Mouse (Mus musculus): ENCODE measurements at regions not wholly inside any gene's neighbourhood (a gene's known extent, or its start where the extent isn't known, plus 50 kb on each side); places are given as distances from the start of the nearest gene placed in this dataset.
"Not testable (repeated sequence)": the region's sequence is repeated elsewhere in the genome, so short reads cannot be mapped to it uniquely, and the experiment has no call there.

GRCm38 (mm10) chr10:66640890-66641847 lies 454.8 kb upstream of the Jmjd1c start:
- Histone ChIP-seq H3K4me2 (ENCODE audit: low read depth, low read length) (peak overlapping the region; percentile 40), H3K4me1 (ENCODE audit: insufficient read depth, low read length) (no peaks in the 10 kb centered on the region; the same call in 1 of the 2 replicates), H3K9ac (replicated peaks; ENCODE audit: low read length) (no peak overlapping the region), H3K27ac (peak overlapping the region; percentile 41; the same call in 1 of the 2 replicates), H3K27me3 (ENCODE audit: insufficient read depth, low read length) (no peaks in the 10 kb centered on the region), H3K4me3 (ENCODE audit: low read length) (no peak overlapping the region), H3K36me3 (ENCODE audit: insufficient read depth, low read length) (no peaks in the 10 kb centered on the region), H3K9me3 (ENCODE audit: low read length) (no peaks in the 10 kb centered on the region)
- no peak for TF ChIP-seq CTCF (IDR thresholded peaks at IDR 0.05; ENCODE audit: low read depth)
- ATAC-seq (peak; percentile 80), DNase-seq (ENCODE audit: low spot score) (peak; percentile 75)
- 36% methylated on average over 24 of the region's 24 CpGs for WGBS

DNA sequence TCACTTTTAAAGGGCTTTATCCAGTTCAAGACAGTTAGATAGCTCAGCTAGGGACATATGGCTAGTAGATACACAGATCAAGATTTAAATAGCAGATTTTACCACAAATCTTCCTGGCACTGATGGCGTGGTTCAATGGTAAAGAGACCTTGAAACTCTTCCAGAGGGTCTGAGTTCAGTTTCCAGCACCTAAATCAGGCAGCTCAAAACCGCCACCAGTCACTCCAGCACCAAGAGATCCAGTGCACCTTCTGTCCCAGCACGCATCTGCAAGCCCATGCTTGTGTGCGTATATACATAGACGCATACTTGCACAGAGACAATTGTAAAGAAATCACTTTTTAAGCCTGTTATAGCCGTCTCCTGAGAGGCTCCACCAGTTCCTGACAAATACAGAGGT lies 454.0 kb upstream of the Jmjd1c start:
- H3K4me1 ChIP-seq (ENCODE audit: insufficient read depth, low read length) = no peaks in the 10 kb centered on the region; the same call in 1 of the 2 replicates
- no peak overlapping the region for H3K9ac ChIP-seq (replicated peaks; ENCODE audit: low read length)
- 88% methylated on average over 6 of the region's 6 CpGs for WGBS
- H3K4me3 ChIP-seq (ENCODE audit: low read length) = no peak overlapping the region
- H3K27me3 ChIP-seq (ENCODE audit: insufficient read depth, low read length) = no peaks in the 10 kb centered on the region
- no peak overlapping the region for H3K4me2 ChIP-seq (ENCODE audit: low read depth, low read length)
- no peak for TF ChIP-seq CTCF (IDR thresholded peaks at IDR 0.05; ENCODE audit: low read depth)
- ATAC-seq (no peak), DNase-seq (ENCODE audit: low spot score) (no peak)
- no peaks in the 10 kb centered on the region for H3K9me3 ChIP-seq (ENCODE audit: low read length)
- no peak overlapping the region for H3K27ac ChIP-seq
- H3K36me3 ChIP-seq (ENCODE audit: insufficient read depth, low read length) = no peaks in the 10 kb centered on the region

DNA sequence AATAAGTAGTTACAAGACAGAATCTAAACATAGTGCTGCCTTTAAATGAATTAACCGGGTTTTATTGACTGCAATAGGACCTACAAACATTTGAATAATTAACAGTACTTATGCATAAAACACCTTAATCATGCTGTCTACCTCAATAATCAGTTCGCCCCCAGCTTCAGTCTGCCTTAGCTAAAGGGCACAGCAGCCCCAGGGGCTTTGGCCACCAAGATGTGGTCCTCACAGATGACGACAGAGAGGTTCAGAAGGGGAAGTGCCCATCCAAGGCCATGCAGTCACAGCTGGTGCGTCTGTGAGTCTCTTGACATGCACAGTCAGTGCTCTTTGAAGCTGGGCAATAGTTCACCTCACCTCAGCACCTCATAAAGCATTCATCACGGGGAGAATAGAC lies 452.8 kb upstream of the Jmjd1c start:
- ATAC-seq (no peak), DNase-seq (ENCODE audit: low spot score) (no peak)
- no peaks in the 10 kb centered on the region; the same call in 1 of the 2 replicates for H3K4me1 ChIP-seq (ENCODE audit: insufficient read depth, low read length)
- H3K9ac ChIP-seq (replicated peaks; ENCODE audit: low read length) = no peak overlapping the region
- H3K4me2 ChIP-seq (ENCODE audit: low read depth, low read length) = no peak overlapping the region
- H3K27ac ChIP-seq = no peak overlapping the region
- WGBS = 61% methylated on average over 5 of the region's 5 CpGs
- H3K27me3 ChIP-seq (ENCODE audit: insufficient read depth, low read length) = no peaks in the 10 kb centered on the region
- H3K9me3 ChIP-seq (ENCODE audit: low read length) = no peaks in the 10 kb centered on the region
- no peak overlapping the region for H3K4me3 ChIP-seq (ENCODE audit: low read length)
- no peak for TF ChIP-seq CTCF (IDR thresholded peaks at IDR 0.05; ENCODE audit: low read depth)
- no peaks in the 10 kb centered on the region for H3K36me3 ChIP-seq (ENCODE audit: insufficient read depth, low read length)

DNA sequence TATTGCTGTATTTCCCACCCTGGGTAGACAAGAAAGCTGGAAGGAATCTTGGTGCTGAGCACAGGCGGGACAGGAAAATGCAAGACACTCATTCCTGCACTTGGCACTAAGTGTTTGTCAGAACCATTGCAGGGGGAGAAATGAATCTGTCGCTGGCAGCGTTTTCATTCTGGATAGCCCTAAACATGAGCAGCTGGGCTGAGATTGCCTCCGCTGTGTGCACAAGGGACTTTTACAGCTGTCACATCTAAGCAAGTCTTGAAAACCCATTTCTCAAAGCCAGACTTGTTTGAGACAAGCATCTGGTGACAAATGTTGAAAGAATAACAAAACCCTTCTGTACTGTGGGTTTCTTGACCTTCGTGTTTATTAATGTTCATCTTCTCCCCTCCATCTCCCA lies 438.4 kb upstream of the Jmjd1c start:
- Histone ChIP-seq H3K9me3 (ENCODE audit: low read length) (0 out of 2 replicates have a peak, but pooled peaks cover 2% of the 10 kb centered on the region), H3K4me2 (ENCODE audit: low read depth, low read length) (no peak overlapping the region), H3K4me3 (ENCODE audit: low read length) (no peak overlapping the region), H3K27ac (no peak overlapping the region), H3K36me3 (ENCODE audit: insufficient read depth, low read length) (no peaks in the 10 kb centered on the region), H3K4me1 (ENCODE audit: insufficient read depth, low read length) (no peaks in the 10 kb centered on the region), H3K27me3 (ENCODE audit: insufficient read depth, low read length) (no peaks in the 10 kb centered on the region), H3K9ac (replicated peaks; ENCODE audit: low read length) (no peak overlapping the region)
- DNase-seq (ENCODE audit: low spot score) = no peak
- TF ChIP-seq CTCF (IDR thresholded peaks at IDR 0.05; ENCODE audit: low read depth) = no peak
- ATAC-seq = no peak
- 80% methylated on average over 5 of the region's 5 CpGs for WGBS

GRCm38 (mm10) chr10:66683160-66683559 lies 412.8 kb upstream of the Jmjd1c start:
- H3K9me3 ChIP-seq (ENCODE audit: low read length) = no peaks in the 10 kb centered on the region
- H3K27me3 ChIP-seq (ENCODE audit: insufficient read depth, low read length) = no peaks in the 10 kb centered on the region
- 84% methylated on average over 6 of the region's 6 CpGs for WGBS
- H3K4me1 ChIP-seq (ENCODE audit: insufficient read depth, low read length) = no peaks in the 10 kb centered on the region
- no peak for TF ChIP-seq CTCF (IDR thresholded peaks at IDR 0.05; ENCODE audit: low read depth)
- no peaks in the 10 kb centered on the region for H3K36me3 ChIP-seq (ENCODE audit: insufficient read depth, low read length)
- no peak overlapping the region for H3K4me3 ChIP-seq (ENCODE audit: low read length)
- no peak overlapping the region for H3K4me2 ChIP-seq (ENCODE audit: low read depth, low read length)
- no peak overlapping the region for H3K27ac ChIP-seq
- no peak for DNase-seq (ENCODE audit: low spot score)
- no peak for ATAC-seq
- no peak overlapping the region for H3K9ac ChIP-seq (replicated peaks; ENCODE audit: low read length)

DNA sequence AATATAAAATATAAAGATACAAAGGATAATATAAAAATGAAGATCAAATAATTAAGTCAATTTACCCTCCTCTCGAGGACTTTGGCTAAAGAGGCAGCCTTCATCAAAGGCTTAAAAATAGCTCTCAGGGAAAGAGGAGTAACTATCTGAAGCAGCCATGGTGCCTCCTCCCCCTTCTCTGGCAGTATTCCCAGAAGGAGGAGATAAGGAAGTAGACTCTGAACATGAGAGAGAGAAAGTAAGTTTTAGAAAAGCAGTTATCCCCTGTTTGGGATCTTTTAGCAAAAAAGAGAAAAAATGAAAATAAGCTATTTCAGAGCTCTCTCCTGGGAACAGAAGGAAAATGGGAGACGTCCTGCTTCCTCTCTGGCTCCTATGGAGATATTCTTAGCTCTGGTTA lies 406.7 kb upstream of the Jmjd1c start:
- H3K27me3 ChIP-seq (ENCODE audit: insufficient read depth, low read length); DNase-seq (ENCODE audit: low spot score); H3K27ac ChIP-seq; H3K9ac ChIP-seq (replicated peaks; ENCODE audit: low read length); ATAC-seq; H3K4me2 ChIP-seq (ENCODE audit: low read depth, low read length); H3K4me1 ChIP-seq (ENCODE audit: insufficient read depth, low read length); H3K36me3 ChIP-seq (ENCODE audit: insufficient read depth, low read length); H3K4me3 ChIP-seq (ENCODE audit: low read length); H3K9me3 ChIP-seq (ENCODE audit: low read length): not testable (repeated sequence)
- 58% methylated on average over 2 of the region's 2 CpGs for WGBS
